In the genomic region with DNA sequence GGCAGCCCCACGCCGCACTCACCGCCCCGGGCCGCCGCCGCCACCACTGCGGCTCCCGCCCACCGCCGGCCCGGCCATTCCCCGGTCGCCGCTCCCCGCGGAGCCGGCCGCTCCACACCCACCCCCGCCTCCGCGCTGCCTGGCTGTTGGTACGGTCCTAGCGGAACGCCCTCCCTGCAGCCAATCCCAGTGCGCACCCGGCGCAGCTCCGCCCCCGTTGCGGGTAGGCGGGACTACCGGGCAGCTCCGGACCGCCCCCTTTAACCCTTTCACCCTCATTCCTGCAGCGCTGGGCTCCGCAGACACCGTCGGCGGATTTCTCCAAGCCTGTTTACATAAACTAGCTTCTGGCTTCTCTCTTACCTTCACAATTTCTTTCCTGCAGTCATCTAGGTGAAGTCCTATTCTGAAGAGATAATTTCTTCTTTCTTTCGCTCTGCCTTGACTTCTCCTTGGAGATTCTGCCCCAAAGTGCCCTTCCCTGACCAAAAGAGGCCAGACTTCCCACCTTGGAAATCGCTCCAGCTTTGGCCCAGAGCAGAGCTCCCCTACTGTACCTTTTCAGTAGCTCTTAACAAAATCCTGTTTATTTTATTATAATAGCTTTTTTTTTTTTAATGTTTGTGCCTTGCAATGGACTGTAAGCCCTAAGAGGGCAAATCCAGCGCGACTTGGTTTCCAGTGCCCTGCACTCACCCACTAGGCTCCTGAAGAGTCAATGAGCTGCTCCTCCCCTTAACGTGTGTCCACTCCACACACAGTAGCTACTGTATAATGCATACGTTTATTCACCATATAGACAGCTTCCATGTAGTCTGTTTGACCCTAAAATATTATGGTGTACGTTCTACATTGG, we compare ENCODE assay signal across 7 mouse cellular contexts. TPM values are rescaled to one million over a fixed set of nuclear protein-coding genes. Genes with fewer than 3 reads are reported as not detected.
DNase-seq lines count a peak whose midpoint lies in the region; ATAC-seq lines count a peak whose summit lies in the region.

A gene (minus strand): TSS at position 137 of the 856 bp plus-strand sequence.

- peak within 1 kb of the TSS; percentile 98 for H3K27ac ChIP-seq in intestine, embryonic 16.5 days (ENCODE audit: low read length)
- peak within 1 kb of the TSS; percentile 85 for H3K27ac ChIP-seq in midbrain, embryonic 11.5 days (ENCODE audit: low read depth, low read length)

- H3K4me2 ChIP-seq in intestine, embryonic 16.5 days (ENCODE audit: low read depth, low read length), result peak within 1 kb of the TSS; percentile 63
- peak within 1 kb of the TSS; percentile 67 for H3K4me2 ChIP-seq in midbrain, embryonic 11.5 days

- intact Hi-C loops in left cerebral cortex, postnatal 36 days (cut with DNase I), result no loop called here

- H3K27me3 ChIP-seq in intestine, embryonic 16.5 days (replicated peaks; ENCODE audit: control insufficient read depth, insufficient read depth, low read length), result no peaks in the 10 kb centered on the region
- peaks cover 4% of the 10 kb centered on the region; the same call in 1 of the 2 replicates for H3K27me3 ChIP-seq in midbrain, embryonic 11.5 days (ENCODE audit: control insufficient read depth, insufficient read depth, low read length)

- peaks cover 16% of the 10 kb centered on the region for H3K4me1 ChIP-seq in intestine, embryonic 16.5 days (ENCODE audit: control insufficient read depth, insufficient read depth, low read length)
- peaks cover 4% of the 10 kb centered on the region for H3K4me1 ChIP-seq in midbrain, embryonic 11.5 days (ENCODE audit: control insufficient read depth, insufficient read depth, low read length)

- H3K4me3 ChIP-seq in intestine, embryonic 16.5 days (ENCODE audit: low read length), result peak within 1 kb of the TSS; percentile 94
- H3K4me3 ChIP-seq in midbrain, embryonic 11.5 days (ENCODE audit: low read depth, low read length), result peak within 1 kb of the TSS; percentile 86

- WGBS in intestine, embryonic 16.5 days, result under 1% methylated on average over 39 of the region's 47 CpGs
- 1% methylated on average over 33 of the region's 47 CpGs for WGBS in midbrain, embryonic 11.5 days

- H3K9me3 ChIP-seq in intestine, embryonic 16.5 days (ENCODE audit: control insufficient read depth, low read length), result no peaks in the 10 kb centered on the region
- H3K9me3 ChIP-seq in midbrain, embryonic 11.5 days (ENCODE audit: control insufficient read depth, low read length), result no peaks in the 10 kb centered on the region

- peak within 1 kb of the TSS; percentile 98 for H3K9ac ChIP-seq in intestine, embryonic 16.5 days (ENCODE audit: low read depth, low read length)
- H3K9ac ChIP-seq in midbrain, embryonic 11.5 days (ENCODE audit: low read length), result peak within 1 kb of the TSS; percentile 86

- no peaks in the 10 kb centered on the region for H3K36me3 ChIP-seq in intestine, embryonic 16.5 days (ENCODE audit: control insufficient read depth, insufficient read depth, low read length)
- no peaks in the 10 kb centered on the region for H3K36me3 ChIP-seq in midbrain, embryonic 11.5 days (ENCODE audit: control insufficient read depth, insufficient read depth, low read length)

- ATAC-seq in intestine, embryonic 16.5 days, result peak; percentile 95
- peak; percentile 97 for ATAC-seq in midbrain, embryonic 11.5 days (ENCODE audit: low FRiP score)

- peak; percentile 98 for DNase-seq in adrenal gland, adult 2 months
- peak; percentile 92 for DNase-seq in embryo, embryonic 11.5 days (ENCODE audit: low read depth, low spot score)
- peak; percentile 96 to 97 for DNase-seq in gastrocnemius, postnatal 4 days (ENCODE audit: low spot score in 2 of 2)
- DNase-seq in left cerebral cortex, postnatal 36 days (ENCODE audit: low spot score in 2 of 2), result peak; percentile 96 to 97
- peak; percentile 99 for DNase-seq in midbrain, embryonic 11.5 days (ENCODE audit: low spot score, missing footprints)
- peak; percentile 93 for DNase-seq in skeletal muscle tissue, adult 2 months (ENCODE audit: low read depth, low spot score)

RNA-seq across cellular contexts. Expression of the gene that starts here (rescaled TPM):
- 10 to 100 TPM; 55.3 to 56.0 TPM for total RNA-seq in adrenal gland, adult 2 months (2021)
- 6.7 and 9.8 TPM in 2 replicates for polyA plus RNA-seq in adrenal gland, adult 2 months (2012; rRNA removed)
- 10 to 100 TPM; 33.5 to 33.9 TPM for total RNA-seq in gastrocnemius, postnatal 4 days (2021)
- polyA plus RNA-seq in intestine, embryonic 16.5 days (2015; fragmentation: Nextera tagmentation; extraction: Ambion mirVana), result 38.6 and 47.1 TPM in 2 replicates
- total RNA-seq in left cerebral cortex, postnatal 36 days (2021), result 10 to 100 TPM; 66.8 to 77.1 TPM
- polyA plus RNA-seq in midbrain, embryonic 11.5 days (2014; fragmentation: Nextera tagmentation; extraction: Ambion mirVana), result 21.5 and 22.7 TPM in 2 replicates

Comparison
In these comparisons a context has a peak if more than half of its experiments do, and no peak if none do; other contexts are left out.
1. Peak in every context shown above with its lines: DNase-seq, ATAC-seq, H3K4me3 ChIP-seq and H3K27ac ChIP-seq.